Mouse (Mus musculus): Measurements from ENCODE around the gene Fam13c.

Gene Fam13c

DNA sequence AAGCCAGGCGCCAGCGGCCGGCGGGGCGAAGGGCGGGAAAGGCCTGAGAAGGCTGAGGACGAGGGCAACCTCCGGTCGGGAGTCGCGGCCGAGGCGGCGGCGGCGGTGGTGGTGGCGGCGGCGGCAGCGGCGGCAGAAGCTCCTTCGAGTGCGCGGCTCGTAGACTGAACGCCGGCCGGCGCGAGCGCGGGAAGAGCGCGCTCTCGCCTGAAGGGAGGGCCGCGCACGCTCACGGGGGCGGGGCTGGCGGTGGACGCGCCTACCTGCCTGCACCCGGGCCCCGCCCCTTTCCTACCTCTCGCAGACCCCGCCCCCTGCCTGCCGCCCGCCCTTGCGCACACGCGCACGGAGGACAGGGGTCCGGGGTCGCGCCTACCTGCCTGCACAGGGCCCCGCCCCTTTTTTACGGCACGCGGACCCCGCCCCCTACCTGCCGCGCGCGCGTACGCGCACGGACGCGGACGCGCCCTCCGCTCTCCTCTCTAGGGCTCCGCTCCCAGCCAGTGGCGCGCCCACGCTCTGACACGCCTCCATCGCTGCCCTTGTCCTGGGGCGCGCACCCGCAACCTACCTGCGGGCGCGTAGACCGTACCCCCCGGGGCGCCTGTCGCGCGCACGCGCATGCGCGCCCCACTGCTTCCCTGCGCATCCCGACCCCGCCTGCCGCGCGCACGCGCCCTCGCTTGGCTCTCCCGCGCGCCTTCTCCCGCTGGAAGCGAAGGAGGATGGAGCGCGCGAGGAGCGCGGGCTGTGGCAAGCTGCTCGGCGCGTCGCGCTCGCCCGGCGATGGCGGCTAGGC, 159.0 kb downstream of the Fam13c start:
- peak; percentile 72 to 85 for DNase-seq (ENCODE audit: low spot score in 2 of 2)

DNA sequence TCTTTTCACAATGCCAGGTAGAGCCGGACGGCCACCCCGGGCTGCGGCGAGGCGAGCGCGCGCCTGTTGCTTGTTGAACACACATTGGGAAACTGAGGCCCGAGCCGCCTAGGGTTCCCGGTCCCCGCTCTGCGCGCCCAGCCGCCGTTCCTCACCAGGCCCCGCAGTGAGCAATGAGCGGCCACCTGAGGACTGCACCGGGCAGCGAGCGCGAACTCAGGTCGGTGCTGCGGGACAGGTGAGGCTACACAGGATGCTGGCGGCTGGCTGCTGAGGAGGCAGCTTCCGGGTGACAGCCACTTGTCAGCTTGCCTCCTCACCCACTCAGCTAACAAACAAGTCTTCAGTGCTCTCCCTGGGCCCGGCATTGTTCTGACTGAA, 159.6 kb downstream of the Fam13c start:
- DNase-seq (ENCODE audit: low spot score in 2 of 2), result peak in 1 of 2 experiments; percentile 13

All from frontal cortex, postnatal 25 days (tissue).